Mouse (Mus musculus) lung, postnatal 0 days (tissue): ENCODE measurements around the gene Fam189a1.

Source experiments
- CTCF ChIP-seq: IDR thresholded peaks from 2 replicates; pipeline ENCODE4 v1.5.1; 2016; ENCODE audit warnings: antibody characterized with exemption, mild to moderate bottlenecking
- EP300 ChIP-seq: IDR thresholded peaks from 2 replicates; pipeline ENCODE4 v1.6.1; 2016; ENCODE audit warnings: antibody characterized with exemption, mild to moderate bottlenecking, control low read depth

GRCm38 (mm10) chr7:64846061-64846460 lies 310.3 kb downstream of the Fam189a1 start:
- TF ChIP-seq CTCF (no peak), EP300 (no peak)
